Mouse (Mus musculus) intestine, embryonic 14.5 days (tissue): ENCODE data around the gene Olfml2b. TPM values are rescaled to one million over a fixed set of nuclear protein-coding genes. Genes with fewer than 3 reads are reported as not detected.

Experiments used
- ATAC-seq: fragments of 200-750 bp; cut with Nextera tagmentation; replicated peaks from 2 replicates; pipeline ENCODE4 v1.8.0; 2017; ENCODE audit warnings: low read depth, moderate number of reproducible peaks, moderate TSS enrichment, moderate library complexity; ENCODE audit not compliant: low FRiP score, low TSS enrichment
- DNase-seq: peaks from one replicate; pipeline ENCODE4 v3.0.0-alpha.2; 2018; ENCODE audit warnings: low spot score
- H3K27ac ChIP-seq: fragments of 300-500 bp; sonication (generic); 2 replicates; pipeline ENCODE4 v1.5.1; 2014; ENCODE audit warnings: low read depth, mild to moderate bottlenecking, control low read depth
- H3K27me3 ChIP-seq: fragments of 300-500 bp; sonication (generic); replicated peaks from 2 replicates; pipeline ENCODE4 v1.6.1; 2014; ENCODE audit warnings: low read length, control low read depth; ENCODE audit not compliant: control insufficient read depth, insufficient read depth
- H3K36me3 ChIP-seq: fragments of 300-500 bp; sonication (generic); 2 replicates; pipeline ENCODE4 v1.6.1; 2014; ENCODE audit warnings: low read length, control low read depth; ENCODE audit not compliant: control insufficient read depth, insufficient read depth
- H3K4me1 ChIP-seq: fragments of 300-500 bp; sonication (generic); replicated peaks from 2 replicates; pipeline ENCODE4 v1.6.1; 2014; ENCODE audit warnings: low read length, control low read depth, mixed read lengths; ENCODE audit not compliant: control insufficient read depth, insufficient read depth
- H3K4me2 ChIP-seq: fragments of 300-500 bp; sonication (generic); 2 replicates; pipeline ENCODE4 v1.6.1; 2014; ENCODE audit warnings: low read length
- H3K4me3 ChIP-seq: fragments of 300-500 bp; sonication (generic); 2 replicates; pipeline ENCODE4 v1.5.1; 2014; ENCODE audit warnings: low read depth, low read length, control low read depth, mixed read lengths
- H3K9ac ChIP-seq: fragments of 300-500 bp; sonication (generic); 2 replicates; pipeline ENCODE4 v1.6.1; 2014; ENCODE audit warnings: mild to moderate bottlenecking, low read length
- H3K9me3 ChIP-seq: fragments of 300-500 bp; sonication (generic); 2 replicates; pipeline ENCODE4 v1.6.1; 2016; ENCODE audit warnings: low read length, control low read depth; ENCODE audit not compliant: control insufficient read depth
- WGBS: fragments of 180-500 bp; shearing (Covaris S2); extraction: QIAGEN DNeasy Blood & Tissue Kit; methylation state at CpG from one replicate; pipeline ENCODE4 v1.1.7; 2014; 5-methylcytosine and 5-hydroxymethylcytosine counted together
- polyA plus RNA-seq: library from polyadenylated mRNA; unstranded; fragments of >200 nt; fragmentation: Nextera tagmentation; extraction: Ambion mirVana; gene quantifications from 2 replicates; pipeline ENCODE4 v1.2.1, GENCODE M21; 2014

Olfml2b gene
- polyA plus RNA-seq, 1 experiment from 2014 or later = 22.4 TPM

GRCm38 (mm10) chr1:170704103-170704502 lies 59.8 kb downstream of the Olfml2b start:
- no peak overlapping the region for H3K4me2 ChIP-seq
- peaks cover 4% of the 10 kb centered on the region; the same call in 1 of the 2 replicates for H3K36me3 ChIP-seq
- no peak for ATAC-seq
- no peaks in the 10 kb centered on the region for H3K27me3 ChIP-seq
- H3K4me3 ChIP-seq = no peak overlapping the region
- 0 out of 2 replicates have a peak, but pooled peaks cover 9% of the 10 kb centered on the region for H3K4me1 ChIP-seq
- no peak overlapping the region for H3K27ac ChIP-seq
- DNase-seq = no peak
- H3K9ac ChIP-seq = no peak overlapping the region
- H3K9me3 ChIP-seq = no peaks in the 10 kb centered on the region
- 90% methylated on average over 6 of the region's 6 CpGs for WGBS

- no peak for ATAC-seq
- Histone ChIP-seq H3K4me1 (0 out of 2 replicates have a peak, but pooled peaks cover 9% of the 10 kb centered on the region), H3K27me3 (no peaks in the 10 kb centered on the region), H3K36me3 (peaks cover 4% of the 10 kb centered on the region; the same call in 1 of the 2 replicates), H3K9ac (no peak overlapping the region), H3K4me3 (no peak overlapping the region), H3K4me2 (no peak overlapping the region), H3K9me3 (no peaks in the 10 kb centered on the region), H3K27ac (no peak overlapping the region)
- DNase-seq = no peak
- 80% methylated on average over 4 of the region's 4 CpGs for WGBS
Observed at GRCm38 (mm10) chr1:170704911-170705594, 60.7 kb downstream of the Olfml2b start.

- DNase-seq = no peak
- Histone ChIP-seq H3K36me3 (peaks cover 4% of the 10 kb centered on the region; the same call in 1 of the 2 replicates), H3K27me3 (no peaks in the 10 kb centered on the region), H3K4me1 (0 out of 2 replicates have a peak, but pooled peaks cover 7% of the 10 kb centered on the region), H3K9ac (no peak overlapping the region), H3K4me2 (no peak overlapping the region), H3K27ac (no peak overlapping the region), H3K9me3 (no peaks in the 10 kb centered on the region), H3K4me3 (no peak overlapping the region)
- ATAC-seq = no peak
- 94% methylated on average over 4 of the region's 4 CpGs for WGBS
Observed at GRCm38 (mm10) chr1:170706046-170706445, 61.7 kb downstream of the Olfml2b start.

GRCm38 (mm10) chr1:170709034-170709433 lies 64.7 kb downstream of the Olfml2b start:
- H3K4me1 ChIP-seq = no peaks in the 10 kb centered on the region
- no peak overlapping the region for H3K27ac ChIP-seq
- H3K4me3 ChIP-seq = no peak overlapping the region
- H3K27me3 ChIP-seq = no peaks in the 10 kb centered on the region
- no peak overlapping the region for H3K4me2 ChIP-seq
- ATAC-seq (no peak), DNase-seq (no peak)
- no peak overlapping the region for H3K9ac ChIP-seq
- no peaks in the 10 kb centered on the region for H3K9me3 ChIP-seq
- peaks cover 4% of the 10 kb centered on the region; the same call in 1 of the 2 replicates for H3K36me3 ChIP-seq
- WGBS = 65% methylated on average over 3 of the region's 3 CpGs

GRCm38 (mm10) chr1:170709481-170709880 lies 65.1 kb downstream of the Olfml2b start:
- Histone ChIP-seq H3K27ac (no peak overlapping the region), H3K4me1 (no peaks in the 10 kb centered on the region), H3K27me3 (no peaks in the 10 kb centered on the region), H3K4me2 (no peak overlapping the region), H3K9me3 (no peaks in the 10 kb centered on the region), H3K4me3 (no peak overlapping the region), H3K9ac (no peak overlapping the region), H3K36me3 (peaks cover 4% of the 10 kb centered on the region; the same call in 1 of the 2 replicates)
- DNase-seq (no peak), ATAC-seq (no peak)
- WGBS = 88% methylated on average over 8 of the region's 8 CpGs

- peaks cover 4% of the 10 kb centered on the region; the same call in 1 of the 2 replicates for H3K36me3 ChIP-seq
- no peak overlapping the region for H3K4me3 ChIP-seq
- no peak overlapping the region for H3K4me2 ChIP-seq
- ATAC-seq (no peak), DNase-seq (no peak)
- H3K4me1 ChIP-seq = no peaks in the 10 kb centered on the region
- WGBS = 87% methylated on average over 3 of the region's 3 CpGs
- no peak overlapping the region for H3K27ac ChIP-seq
- H3K9ac ChIP-seq = no peak overlapping the region
- H3K27me3 ChIP-seq = no peaks in the 10 kb centered on the region
- no peaks in the 10 kb centered on the region for H3K9me3 ChIP-seq
Observed at GRCm38 (mm10) chr1:170709969-170710368, 65.6 kb downstream of the Olfml2b start.

GRCm38 (mm10) chr1:170711731-170712130 lies 67.4 kb downstream of the Olfml2b start:
- Histone ChIP-seq H3K9me3 (no peaks in the 10 kb centered on the region), H3K4me2 (no peak overlapping the region), H3K27ac (no peak overlapping the region), H3K4me1 (no peaks in the 10 kb centered on the region), H3K27me3 (no peaks in the 10 kb centered on the region), H3K4me3 (no peak overlapping the region), H3K36me3 (peaks cover 4% of the 10 kb centered on the region; the same call in 1 of the 2 replicates), H3K9ac (no peak overlapping the region)
- DNase-seq (no peak), ATAC-seq (no peak)
- WGBS = 93% methylated on average over 7 of the region's 7 CpGs

- H3K27ac ChIP-seq = no peak overlapping the region
- H3K9me3 ChIP-seq = no peaks in the 10 kb centered on the region
- H3K27me3 ChIP-seq = no peaks in the 10 kb centered on the region
- no peak overlapping the region for H3K9ac ChIP-seq
- no peaks in the 10 kb centered on the region for H3K36me3 ChIP-seq
- no peak overlapping the region for H3K4me2 ChIP-seq
- 72% methylated on average over 3 of the region's 3 CpGs for WGBS
- DNase-seq (no peak), ATAC-seq (no peak)
- H3K4me1 ChIP-seq = no peaks in the 10 kb centered on the region
- H3K4me3 ChIP-seq = no peak overlapping the region
Observed at GRCm38 (mm10) chr1:170717241-170717828, 73.0 kb downstream of the Olfml2b start.
